Mouse (Mus musculus) c-Kit-positive CD71-negative TER-119-negative erythroid progenitor cells, embryonic 14.5 days (primary cell): ENCODE results near the gene Nup214.

Source experiments
- DNase-seq: peaks from one replicate; pipeline ENCODE4 v3.0.0-alpha.2; 2013; ENCODE audit warnings: low read depth

The Nup214 gene

GRCm38 (mm10) chr2:32103557-32103956 is 129.3 kb downstream of the Nup214 start:
- DNase-seq = no peak
